ENCODE assay signal across 11 mouse cellular contexts in the genomic region with DNA sequence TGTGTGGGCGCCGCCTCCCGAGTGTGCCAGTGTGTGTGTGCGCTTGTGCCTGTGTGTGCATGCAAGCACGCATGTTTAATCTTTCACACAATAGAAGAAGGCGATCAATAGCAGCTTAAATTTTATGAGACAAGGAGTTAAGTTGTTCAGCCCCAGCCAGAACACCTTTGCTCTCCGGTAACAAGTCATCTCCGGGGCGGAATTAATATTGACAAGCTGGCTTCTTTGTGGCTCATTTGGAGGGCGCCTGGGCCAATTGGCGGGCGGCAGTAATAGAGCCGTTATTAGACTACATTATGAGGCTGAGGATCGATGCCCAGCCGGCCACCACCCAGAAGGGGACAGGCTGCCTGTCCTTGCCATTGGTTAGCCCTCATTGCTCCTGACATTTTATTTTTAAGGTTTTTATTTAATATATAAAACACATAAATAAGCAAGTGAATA.
A peak's percentile ranks its signal among the peaks of the same experiment; 100 is the strongest.
DNase-seq lines count a peak whose midpoint lies in the region; ATAC-seq lines count a peak whose summit lies in the region.
"Had no signal": no experiment of that assay in that cellular context is flagged by ENCODE, and none has a peak within 500 bp of the region (broad histone marks: within the 10 kb centered on the region; RNA-seq: fewer than 3 reads in every experiment).

No protein-coding gene starts in this region.

- H3K27ac ChIP-seq in midbrain, embryonic 11.5 days (ENCODE audit: low read depth, low read length), result peak overlapping the region; percentile 54; the same call in 1 of the 2 replicates
- no peak overlapping the region for H3K27ac ChIP-seq in heart, embryonic 10.5 days
- H3K27ac ChIP-seq: gastrocnemius, adult 2 months had no signal

- H3K9me3 ChIP-seq in midbrain, embryonic 11.5 days (ENCODE audit: control insufficient read depth, low read length), result no peaks in the 10 kb centered on the region
- H3K9me3 ChIP-seq in heart, embryonic 10.5 days, result no peaks in the 10 kb centered on the region

- peak; percentile 7 for DNase-seq in embryo, embryonic 11 days
- DNase-seq in embryo, embryonic 10 days (ENCODE audit: low spot score), result no peak
- DNase-seq in right cerebral cortex, adult 18-20 months, result peak; percentile 10
- no peak for DNase-seq in right cerebral cortex, postnatal 25 days
- DNase-seq in midbrain, embryonic 11.5 days (ENCODE audit: low spot score, missing footprints), result peak; percentile 86
- DNase-seq in adrenal gland, postnatal 14 days, result no peak
- DNase-seq in thymus, postnatal 10 days (ENCODE audit: low spot score in 2 of 2), result no peak
- no peak for DNase-seq in heart, embryonic 10.5 days (ENCODE audit: low spot score)
- DNase-seq: gastrocnemius, adult 2 months had no signal

- no peak overlapping the region for H3K4me2 ChIP-seq in midbrain, embryonic 11.5 days

- peaks cover 6% of the 10 kb centered on the region; the same call in 1 of the 2 replicates for H3K27me3 ChIP-seq in midbrain, embryonic 11.5 days (ENCODE audit: control insufficient read depth, insufficient read depth, low read length)
- H3K27me3 ChIP-seq in heart, embryonic 10.5 days (ENCODE audit: insufficient read depth, poor library complexity, severe bottlenecking), result 0 out of 2 replicates have a peak, but pooled peaks cover 4% of the 10 kb centered on the region
- H3K27me3 ChIP-seq: megakaryocyte, embryonic 14.5 days had no signal

- no peaks in the 10 kb centered on the region for H3K36me3 ChIP-seq in midbrain, embryonic 11.5 days (ENCODE audit: control insufficient read depth, insufficient read depth, low read length)
- no peaks in the 10 kb centered on the region for H3K36me3 ChIP-seq in heart, embryonic 10.5 days

- H3K9ac ChIP-seq in midbrain, embryonic 11.5 days (ENCODE audit: low read length), result no peak overlapping the region

- H3K4me3 ChIP-seq in midbrain, embryonic 11.5 days (ENCODE audit: low read depth, low read length), result no peak overlapping the region
- H3K4me3 ChIP-seq in heart, embryonic 10.5 days, result no peak overlapping the region
- H3K4me3 ChIP-seq: gastrocnemius, adult 2 months; megakaryocyte, embryonic 14.5 days had no signal

- H3K4me1 ChIP-seq in midbrain, embryonic 11.5 days (ENCODE audit: control insufficient read depth, insufficient read depth, low read length), result 0 out of 2 replicates have a peak, but pooled peaks cover 2% of the 10 kb centered on the region
- H3K4me1 ChIP-seq in heart, embryonic 10.5 days, result no peaks in the 10 kb centered on the region
- H3K4me1 ChIP-seq: megakaryocyte, embryonic 14.5 days had no signal

- 68% methylated on average over 15 of the region's 15 CpGs for WGBS in midbrain, embryonic 11.5 days
- 86% methylated on average over 15 of the region's 15 CpGs for WGBS in heart, embryonic 10.5 days

- ATAC-seq in midbrain, embryonic 11.5 days (ENCODE audit: low FRiP score), result peak; percentile 68
- ATAC-seq: activated CD4-positive, CD25-positive, alpha-beta regulatory T cell, adult 4 months had no signal

Comparison
In these comparisons a context has a peak if more than half of its experiments do, and no peak if none do; other contexts are left out.
1. DNase-seq: peak in embryo, embryonic 11 days (single experiment), right cerebral cortex, adult 18-20 months (single experiment) and midbrain, embryonic 11.5 days (single experiment); none in embryo, embryonic 10 days (single experiment), right cerebral cortex, postnatal 25 days (single experiment), adrenal gland, postnatal 14 days (single experiment), thymus, postnatal 10 days (0 of 2) and heart, embryonic 10.5 days (single experiment).